Mouse (Mus musculus) limb, embryonic 14.5 days (tissue): ENCODE results near the gene Fars2. TPM values are rescaled to one million over a fixed set of nuclear protein-coding genes. Genes with fewer than 3 reads are reported as not detected.

Experiments used
- ATAC-seq: fragments of 200-750 bp; cut with Nextera tagmentation; 2 replicates; pipeline ENCODE4 v1.8.0; 2017; ENCODE audit warnings: low read depth, moderate number of reproducible peaks, moderate TSS enrichment; ENCODE audit not compliant: low FRiP score
- DNase-seq: peaks from one replicate; pipeline ENCODE4 v3.0.0-alpha.2; 2015; ENCODE audit warnings: low spot score
- H3K27ac ChIP-seq: fragments of 300-500 bp; sonication (generic); replicated peaks from 2 replicates; pipeline ENCODE4 v1.5.1; 2014; ENCODE audit warnings: low read depth, mild to moderate bottlenecking, low read length, moderate library complexity, mixed read lengths
- H3K27me3 ChIP-seq: fragments of 300-500 bp; sonication (generic); 2 replicates; pipeline ENCODE4 v1.6.1; 2014; ENCODE audit warnings: low read length, mixed read lengths; ENCODE audit not compliant: control insufficient read depth, insufficient read depth
- H3K36me3 ChIP-seq: fragments of 300-500 bp; sonication (generic); 2 replicates; pipeline ENCODE4 v1.6.1; 2014; ENCODE audit warnings: mild to moderate bottlenecking, low read length, moderate library complexity, mixed read lengths; ENCODE audit not compliant: control insufficient read depth, insufficient read depth
- H3K4me1 ChIP-seq: fragments of 300-500 bp; sonication (generic); 2 replicates; pipeline ENCODE4 v1.6.1; 2014; ENCODE audit warnings: antibody characterized with exemption, low read length, mixed read lengths; ENCODE audit not compliant: control insufficient read depth, insufficient read depth
- H3K4me2 ChIP-seq: fragments of 300-500 bp; sonication (generic); replicated peaks from 2 replicates; pipeline ENCODE4 v1.6.1; 2014; ENCODE audit warnings: low read depth, mild to moderate bottlenecking, low read length, moderate library complexity; ENCODE audit not compliant: severe bottlenecking
- H3K4me3 ChIP-seq: fragments of 300-500 bp; sonication (generic); replicated peaks from 2 replicates; pipeline ENCODE4 v1.5.1; 2014; ENCODE audit warnings: low read length
- H3K9ac ChIP-seq: fragments of 300-500 bp; sonication (generic); 2 replicates; pipeline ENCODE4 v1.6.1; 2014; ENCODE audit warnings: mild to moderate bottlenecking, low read depth, low read length, moderate library complexity; ENCODE audit not compliant: severe bottlenecking
- H3K9me3 ChIP-seq: fragments of 300-500 bp; sonication (generic); 2 replicates; pipeline ENCODE4 v1.6.1; 2016; ENCODE audit warnings: low read length; ENCODE audit not compliant: control insufficient read depth
- POLR2A ChIP-seq: fragments of 200-500 bp; IDR thresholded peaks from 2 replicates; pipeline ENCODE4 v1.8.0; 2012; ENCODE audit warnings: inconsistent platforms, mild to moderate bottlenecking, moderate library complexity, borderline replicate concordance; ENCODE audit not compliant: insufficient read depth, insufficient read length; ENCODE audit errors: extremely low read depth
- WGBS: fragments of 180-500 bp; shearing (Covaris S2); extraction: QIAGEN DNeasy Blood & Tissue Kit; methylation state at CpG from one replicate; pipeline ENCODE4 v1.1.7; 2014; 5-methylcytosine and 5-hydroxymethylcytosine counted together
- polyA plus RNA-seq, 2 experiments: library from polyadenylated mRNA; depleted of rRNA in 1 of 2; stranded (reverse) in 1 of 2; unstranded in 1 of 2; fragments of >200 nt; fragmentation: Nextera tagmentation in 1 of 2; extraction: Ambion mirVana in 1 of 2; gene quantifications; 2 replicates each; pipeline versions ENCODE4 v1.2.1 to v1.2.3; 2012 to 2014

Gene Fars2
- polyA plus RNA-seq, 2 experiments, result 27.6 to 35.2 TPM

DNA sequence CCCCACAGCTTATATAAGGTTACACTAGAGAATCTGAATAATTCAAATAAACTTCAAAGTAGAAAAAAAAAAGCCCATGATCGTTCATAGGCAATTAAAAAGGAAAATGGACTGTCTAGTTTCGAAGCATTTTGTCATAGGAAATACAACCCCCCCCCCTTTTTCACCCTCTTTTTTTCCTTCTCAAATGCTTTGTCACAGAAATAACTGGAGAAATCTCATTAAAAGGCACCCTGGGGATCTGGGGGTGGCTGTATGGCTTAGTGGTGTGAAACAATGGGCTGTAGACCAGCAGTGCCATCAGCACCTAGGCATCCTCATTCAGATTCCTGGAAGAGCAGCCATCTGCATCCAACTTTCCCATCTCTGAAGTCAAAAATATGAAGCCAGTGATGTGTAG lies 64.0 kb downstream of the Fars2 start:
- H3K4me1 ChIP-seq, result no peaks in the 10 kb centered on the region
- no peak overlapping the region for H3K9ac ChIP-seq
- H3K36me3 ChIP-seq, result no peaks in the 10 kb centered on the region
- H3K4me3 ChIP-seq, result no peak overlapping the region
- 78% methylated on average over 2 of the region's 2 CpGs for WGBS
- H3K27ac ChIP-seq, result no peak overlapping the region
- DNase-seq (no peak), ATAC-seq (no peak)
- no peak for TF ChIP-seq POLR2A
- no peaks in the 10 kb centered on the region for H3K27me3 ChIP-seq
- H3K9me3 ChIP-seq, result no peaks in the 10 kb centered on the region
- no peak overlapping the region for H3K4me2 ChIP-seq

DNA sequence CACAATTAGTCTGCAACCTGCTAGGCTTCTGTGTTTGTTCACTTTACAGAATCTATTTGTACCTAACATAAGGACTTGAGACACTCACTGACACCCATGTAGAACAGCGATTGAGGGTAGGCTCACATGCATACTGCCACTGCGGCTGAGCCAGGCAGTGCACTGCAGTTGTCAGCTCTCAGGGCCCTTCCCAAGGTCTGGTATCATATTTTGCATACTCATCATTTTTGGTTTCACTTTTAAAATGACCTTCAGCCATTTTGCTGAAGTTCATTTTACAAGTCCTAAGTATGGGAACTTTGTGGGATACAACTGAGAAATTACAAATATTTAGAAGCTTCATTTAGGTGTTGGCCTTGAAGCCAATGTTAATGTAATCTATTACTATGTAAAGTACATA lies 73.4 kb downstream of the Fars2 start:
- no peak overlapping the region for H3K9ac ChIP-seq
- TF ChIP-seq POLR2A, result no peak
- no peaks in the 10 kb centered on the region for H3K4me1 ChIP-seq
- H3K36me3 ChIP-seq, result no peaks in the 10 kb centered on the region
- DNase-seq, result no peak
- 90% methylated on average over 2 of the region's 2 CpGs for WGBS
- H3K4me3 ChIP-seq, result no peak overlapping the region
- H3K27ac ChIP-seq, result no peak overlapping the region
- no peaks in the 10 kb centered on the region for H3K9me3 ChIP-seq
- ATAC-seq, result no peak
- H3K4me2 ChIP-seq, result no peak overlapping the region
- H3K27me3 ChIP-seq, result no peaks in the 10 kb centered on the region

DNA sequence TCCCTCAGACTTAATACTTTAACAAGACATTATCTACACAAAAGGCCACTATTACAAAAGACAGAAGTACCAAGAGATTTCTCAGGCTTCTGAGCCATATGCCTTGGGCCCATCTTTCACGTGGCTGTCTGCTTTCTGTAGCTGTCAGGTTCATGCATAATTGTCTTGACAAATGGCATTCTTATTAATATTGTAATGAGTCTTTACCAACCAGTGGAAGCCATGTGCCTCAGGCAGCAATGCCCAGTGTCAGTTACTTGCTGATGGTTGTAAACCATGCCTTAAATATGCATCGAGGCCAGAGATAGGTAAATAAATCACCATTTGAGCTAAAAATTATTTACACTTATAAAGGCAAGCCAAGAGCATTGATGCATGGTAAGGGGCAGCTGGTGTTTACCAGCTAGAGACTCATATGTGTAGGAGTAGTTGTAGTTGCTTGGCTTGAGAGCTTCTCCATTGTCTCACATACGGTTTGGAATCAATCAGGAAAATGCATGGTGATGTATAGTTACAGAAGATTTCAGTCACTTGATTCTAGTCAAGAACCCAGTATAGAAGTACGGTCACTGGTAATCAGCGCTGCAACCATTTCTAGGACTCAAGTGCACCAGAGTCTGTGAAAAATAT lies 76.4 kb downstream of the Fars2 start:
- Histone ChIP-seq H3K4me1 (no peaks in the 10 kb centered on the region), H3K9ac (no peak overlapping the region), H3K27ac (no peak overlapping the region), H3K9me3 (no peaks in the 10 kb centered on the region), H3K4me2 (no peak overlapping the region), H3K36me3 (no peaks in the 10 kb centered on the region), H3K27me3 (no peaks in the 10 kb centered on the region), H3K4me3 (no peak overlapping the region)
- TF ChIP-seq POLR2A, result no peak
- ATAC-seq (no peak), DNase-seq (no peak)
- 81% methylated on average over 5 of the region's 5 CpGs for WGBS

DNA sequence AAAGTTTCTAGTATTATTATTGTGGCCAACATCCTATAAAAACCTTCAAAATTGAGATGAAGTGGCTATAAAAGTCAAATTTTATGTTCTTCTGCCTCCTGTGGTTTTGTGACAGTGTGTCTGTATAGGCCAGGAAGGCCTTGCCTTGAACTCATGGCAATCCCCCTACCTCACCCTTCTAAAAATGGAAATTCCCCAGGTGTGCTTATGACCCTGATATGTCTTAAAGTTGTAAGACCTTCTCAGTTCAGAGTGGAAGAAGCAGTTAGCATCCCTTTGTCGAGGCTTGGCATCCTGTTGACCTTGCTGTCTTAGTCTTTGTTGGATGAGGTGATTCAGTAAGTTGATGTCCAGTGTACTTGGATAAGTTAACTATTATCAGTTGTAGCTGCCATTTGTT lies 82.1 kb downstream of the Fars2 start:
- H3K27me3 ChIP-seq, result no peaks in the 10 kb centered on the region
- DNase-seq (no peak), ATAC-seq (no peak)
- no peak for TF ChIP-seq POLR2A
- H3K36me3 ChIP-seq, result no peaks in the 10 kb centered on the region
- no peak overlapping the region for H3K4me3 ChIP-seq
- H3K9ac ChIP-seq, result no peak overlapping the region
- WGBS, result 80% methylated on average over 1 of the region's 1 CpGs
- H3K4me1 ChIP-seq, result no peaks in the 10 kb centered on the region
- no peak overlapping the region for H3K4me2 ChIP-seq
- no peaks in the 10 kb centered on the region for H3K9me3 ChIP-seq
- H3K27ac ChIP-seq, result no peak overlapping the region

DNA sequence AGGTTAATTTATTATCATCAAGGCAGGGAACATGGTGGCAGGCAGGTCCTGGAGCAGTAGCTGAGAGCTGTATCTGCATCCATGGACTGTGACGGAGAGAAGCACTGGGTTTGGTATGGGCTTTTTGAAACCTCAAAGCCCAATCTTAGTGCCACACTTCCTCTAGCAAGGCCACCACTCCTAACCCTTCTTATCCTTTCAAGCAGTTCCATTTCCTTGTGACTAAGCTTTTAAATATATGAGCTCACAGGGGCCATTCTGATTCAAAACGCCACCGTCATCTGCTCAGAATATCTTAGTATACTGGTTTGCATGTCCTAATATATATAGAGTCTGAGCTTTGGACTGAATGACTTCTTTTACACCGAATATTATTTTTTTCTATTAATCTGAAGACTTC lies 83.2 kb downstream of the Fars2 start:
- ATAC-seq, result no peak

DNA sequence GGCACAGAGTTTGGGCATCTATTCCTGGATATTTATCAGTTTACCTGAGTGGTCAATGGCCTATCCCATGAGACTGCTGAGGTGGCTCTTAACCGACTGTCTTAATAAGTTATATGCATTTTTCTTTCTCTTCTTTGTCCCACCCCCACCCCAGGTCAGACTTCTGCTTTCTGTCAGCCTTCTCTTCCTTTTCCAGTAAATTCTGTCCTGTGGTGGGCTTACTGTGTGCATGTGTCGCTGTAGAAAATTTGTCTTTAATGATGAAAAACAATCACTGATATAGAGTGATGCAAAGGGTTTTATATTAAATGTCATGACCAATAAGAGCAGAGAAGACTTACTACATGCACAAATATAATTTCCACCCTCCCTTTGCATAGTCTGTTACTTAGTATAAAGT lies 85.3 kb downstream of the Fars2 start:
- no peak overlapping the region for H3K27ac ChIP-seq
- H3K9me3 ChIP-seq, result no peaks in the 10 kb centered on the region
- H3K36me3 ChIP-seq, result no peaks in the 10 kb centered on the region
- H3K4me2 ChIP-seq, result no peak overlapping the region
- H3K4me1 ChIP-seq, result no peaks in the 10 kb centered on the region
- WGBS, result 86% methylated on average over 2 of the region's 2 CpGs
- no peak overlapping the region for H3K4me3 ChIP-seq
- no peak overlapping the region for H3K9ac ChIP-seq
- ATAC-seq, result no peak
- DNase-seq, result no peak
- H3K27me3 ChIP-seq, result no peaks in the 10 kb centered on the region
- TF ChIP-seq POLR2A, result no peak

More for the DNA sequence above, 83.2 kb downstream of the Fars2 start:
- no peak overlapping the region for H3K27ac ChIP-seq
- H3K9ac ChIP-seq, result no peak overlapping the region
- H3K4me1 ChIP-seq, result no peaks in the 10 kb centered on the region
- H3K9me3 ChIP-seq, result no peaks in the 10 kb centered on the region
- 85% methylated on average over 4 of the region's 4 CpGs for WGBS
- H3K36me3 ChIP-seq, result no peaks in the 10 kb centered on the region
- DNase-seq, result no peak
- no peak for TF ChIP-seq POLR2A
- no peak overlapping the region for H3K4me2 ChIP-seq
- no peaks in the 10 kb centered on the region for H3K27me3 ChIP-seq
- H3K4me3 ChIP-seq, result no peak overlapping the region
